In genomic region chr1:71686791-71687190, GRCm38 (mm10) we compare ENCODE assay signal across 22 mouse cellular contexts. TPM values are rescaled to one million over a fixed set of nuclear protein-coding genes. Genes with fewer than 3 reads are reported as not detected.
A peak's percentile ranks its signal among the peaks of the same experiment; 100 is the strongest.
DNase-seq lines count a peak whose midpoint lies in the region; ATAC-seq and TF ChIP-seq lines count a peak whose summit lies in the region.
"Had no signal": no experiment of that assay in that cellular context is flagged by ENCODE, and none has a peak within 500 bp of the region (broad histone marks: within the 10 kb centered on the region; RNA-seq: fewer than 3 reads in every experiment).

No protein-coding gene starts in this region.

- WGBS in embryonic facial prominence, embryonic 14.5 days, result 64% methylated on average over 5 of the region's 5 CpGs
- 92% methylated on average over 5 of the region's 5 CpGs for WGBS in embryonic facial prominence, embryonic 10.5 days
- WGBS in lung, embryonic 14.5 days, result 50% methylated on average over 5 of the region's 5 CpGs
- 69% methylated on average over 5 of the region's 5 CpGs for WGBS in lung, adult 2 months

- H3K4me2 ChIP-seq in embryonic facial prominence, embryonic 14.5 days (ENCODE audit: low read depth, low read length), result no peak overlapping the region
- H3K4me2 ChIP-seq in lung, embryonic 14.5 days, result no peak overlapping the region
- H3K4me2 ChIP-seq: embryonic facial prominence, embryonic 13.5 days; hindbrain, embryonic 12.5 days had no signal

- DNase-seq in embryonic facial prominence, embryonic 14.5 days (ENCODE audit: low spot score), result peak; percentile 55
- no peak for DNase-seq in embryonic facial prominence, embryonic 10.5 days (ENCODE audit: low spot score)
- peak; percentile 34 to 35 for DNase-seq in heart, postnatal 14 days
- no peak for DNase-seq in heart, adult 8-10 months (ENCODE audit: low spot score)
- peak; percentile 82 for DNase-seq in lung, embryonic 14.5 days
- DNase-seq in lung, postnatal 14 days, result no peak
- DNase-seq in lung, postnatal 10 days, result peak; percentile 31
- DNase-seq in lung, adult 2 months, result no peak
- DNase-seq: adrenal gland, postnatal 14 days; B cell, adult 2 months; cerebellum, adult 11-12 months; cerebellum, adult 9-10 months; cerebellum, postnatal 25 days; gastrocnemius, adult 2 months; gastrocnemius, postnatal 25 days had no signal

- H3K9me3 ChIP-seq in embryonic facial prominence, embryonic 14.5 days (ENCODE audit: control insufficient read depth, low read length), result no peaks in the 10 kb centered on the region
- H3K9me3 ChIP-seq in embryonic facial prominence, embryonic 10.5 days, result no peaks in the 10 kb centered on the region
- no peaks in the 10 kb centered on the region for H3K9me3 ChIP-seq in lung, embryonic 14.5 days (ENCODE audit: low read depth, low read length)
- H3K9me3 ChIP-seq: embryonic facial prominence, embryonic 13.5 days; G1E; hindbrain, embryonic 12.5 days had no signal

- H3K4me1 ChIP-seq in embryonic facial prominence, embryonic 14.5 days (ENCODE audit: control insufficient read depth, insufficient read depth, low read length), result peaks cover 18% of the 10 kb centered on the region
- peaks cover 6% of the 10 kb centered on the region; the same call in 1 of the 2 replicates for H3K4me1 ChIP-seq in embryonic facial prominence, embryonic 10.5 days
- 0 out of 2 replicates have a peak, but pooled peaks cover 5% of the 10 kb centered on the region for H3K4me1 ChIP-seq in lung, embryonic 14.5 days (ENCODE audit: insufficient read depth)
- H3K4me1 ChIP-seq in lung, adult 2 months (ENCODE audit: control insufficient read depth, insufficient read depth, low read length), result no peaks in the 10 kb centered on the region
- H3K4me1 ChIP-seq: hindbrain, embryonic 12.5 days had no signal

- no peaks in the 10 kb centered on the region for H3K36me3 ChIP-seq in embryonic facial prominence, embryonic 14.5 days (ENCODE audit: control insufficient read depth, insufficient read depth, low read length)
- no peaks in the 10 kb centered on the region for H3K36me3 ChIP-seq in embryonic facial prominence, embryonic 10.5 days (replicated peaks)
- H3K36me3 ChIP-seq in lung, embryonic 14.5 days (ENCODE audit: insufficient read depth), result no peaks in the 10 kb centered on the region
- H3K36me3 ChIP-seq: embryonic facial prominence, embryonic 13.5 days; G1E; hindbrain, embryonic 12.5 days had no signal

- intact Hi-C loops in heart, postnatal 14 days (cut with DNase I), result no loop called here

- no peak for TF ChIP-seq POLR2A in lung, adult 2 months (IDR thresholded peaks at IDR 0.05; ENCODE audit: borderline replicate concordance, extremely low read depth, low read depth, low read length)

- H3K9ac ChIP-seq in embryonic facial prominence, embryonic 14.5 days (ENCODE audit: low read depth, low read length), result no peak overlapping the region
- H3K9ac ChIP-seq in lung, embryonic 14.5 days, result no peak overlapping the region
- H3K9ac ChIP-seq: embryonic facial prominence, embryonic 13.5 days; hindbrain, embryonic 12.5 days had no signal

- no peak for TF ChIP-seq CTCF in lung, embryonic 14.5 days (IDR thresholded peaks at IDR 0.05; ENCODE audit: low read depth)
- TF ChIP-seq CTCF in lung, adult 2 months (IDR thresholded peaks at IDR 0.05; ENCODE audit: insufficient read depth, low read length), result no peak

- ATAC-seq in embryonic facial prominence, embryonic 14.5 days (ENCODE audit: low read depth), result no peak
- ATAC-seq in lung, embryonic 14.5 days (ENCODE audit: insufficient read depth), result peak; percentile 64; the same call in 1 of the 2 replicates
- ATAC-seq: CD4-positive, CD25-positive, alpha-beta regulatory T cell, adult 4 months; forebrain, embryonic 14.5 days; hindbrain, embryonic 16.5 days; inflammation-experienced regulatory T-cells, adult 6 months had no signal

- H3K27ac ChIP-seq in embryonic facial prominence, embryonic 14.5 days (replicated peaks; ENCODE audit: low read depth, low read length), result no peak overlapping the region
- H3K27ac ChIP-seq in embryonic facial prominence, embryonic 10.5 days (replicated peaks), result no peak overlapping the region
- no peak overlapping the region for H3K27ac ChIP-seq in lung, embryonic 14.5 days (ENCODE audit: low read depth)
- H3K27ac ChIP-seq: embryonic facial prominence, embryonic 13.5 days; gastrocnemius, adult 2 months; hindbrain, embryonic 12.5 days had no signal

- no peak overlapping the region for H3K4me3 ChIP-seq in embryonic facial prominence, embryonic 14.5 days (ENCODE audit: low read depth, low read length)
- H3K4me3 ChIP-seq in embryonic facial prominence, embryonic 10.5 days, result no peak overlapping the region
- no peak overlapping the region for H3K4me3 ChIP-seq in lung, embryonic 14.5 days (ENCODE audit: low read depth, low read length)
- H3K4me3 ChIP-seq in lung, adult 2 months (replicated peaks; ENCODE audit: extremely low read depth, low read depth, low read length), result no peak overlapping the region
- H3K4me3 ChIP-seq: embryonic facial prominence, embryonic 13.5 days; gastrocnemius, adult 2 months; hindbrain, embryonic 12.5 days had no signal

- no peaks in the 10 kb centered on the region for H3K27me3 ChIP-seq in embryonic facial prominence, embryonic 14.5 days (replicated peaks; ENCODE audit: control insufficient read depth, insufficient read depth, low read length)
- no peaks in the 10 kb centered on the region for H3K27me3 ChIP-seq in embryonic facial prominence, embryonic 10.5 days (replicated peaks; ENCODE audit: low read depth, poor library complexity, severe bottlenecking)
- no peaks in the 10 kb centered on the region for H3K27me3 ChIP-seq in lung, embryonic 14.5 days (ENCODE audit: insufficient read depth, low read length)
- H3K27me3 ChIP-seq: embryonic facial prominence, embryonic 13.5 days; hindbrain, embryonic 12.5 days had no signal

RNA-seq across cellular contexts. Expression of gene Fn1, which starts 33.8 kb away (rescaled TPM):
- 277 and 304 TPM in 2 replicates for polyA plus RNA-seq in embryonic facial prominence, embryonic 14.5 days (2014; fragmentation: Nextera tagmentation; extraction: Ambion mirVana)
- polyA plus RNA-seq in embryonic facial prominence, embryonic 10.5 days (2016; fragmentation: Nextera tagmentation; extraction: Ambion mirVana), result 119 and 130 TPM in 2 replicates
- 100 to 1,000 TPM; 225 to 254 TPM for total RNA-seq in heart, postnatal 14 days (2021)
- total RNA-seq in heart, adult 8-10 months (2022), result 100 to 1,000 TPM in 1 of 4 experiments, 10 to 100 TPM in 3; 27.6 to 234 (median 32.1) TPM
- polyA plus RNA-seq in lung, embryonic 14.5 days (2014; fragmentation: Nextera tagmentation; extraction: Ambion mirVana), result 156 and 160 TPM in 2 replicates
- 177 and 224 TPM in 2 replicates for polyA plus RNA-seq in lung, adult 2 months (2012; rRNA removed)

Comparison
In these comparisons a context has a peak if more than half of its experiments do, and no peak if none do; other contexts are left out.
1. DNase-seq: peak in embryonic facial prominence, embryonic 14.5 days (single experiment), heart, postnatal 14 days (2 of 2), lung, embryonic 14.5 days (single experiment) and lung, postnatal 10 days (single experiment); none in embryonic facial prominence, embryonic 10.5 days (single experiment), heart, adult 8-10 months (single experiment), lung, postnatal 14 days (single experiment) and lung, adult 2 months (single experiment).